Mouse (Mus musculus): ENCODE data around the gene Pcif1.

DNA sequence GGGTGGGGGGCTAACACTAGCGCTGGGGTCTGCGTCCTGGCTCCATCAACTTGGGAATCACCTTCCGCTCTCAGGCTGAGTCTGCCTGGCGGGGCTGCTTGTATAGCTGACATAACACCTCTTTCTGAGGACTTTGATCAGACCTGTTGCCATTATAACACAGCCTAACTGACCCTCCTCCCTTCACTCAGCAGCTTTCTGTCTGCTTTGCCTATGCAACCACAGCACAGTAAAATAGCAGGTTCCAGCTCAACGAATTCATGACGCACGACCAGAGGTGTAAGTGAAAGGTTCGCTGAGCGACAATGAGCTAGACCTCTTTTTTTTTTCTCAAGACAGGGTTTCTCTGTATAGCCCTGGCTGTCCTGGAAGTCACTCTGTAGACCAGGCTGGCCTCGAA lies 48.1 kb upstream of the Pcif1 start:
- TF ChIP-seq CTCF (conservative IDR thresholded peaks at IDR 0.05; ENCODE audit: insufficient read depth, insufficient read length, low read depth, low read length) (no peak), POLR2A (IDR thresholded peaks at IDR 0.05; ENCODE audit: low read depth, low read length) (no peak)

Measured in kidney, adult 2 months (tissue).